Mouse (Mus musculus): ENCODE measurements around the gene Tubb1. TPM values are rescaled to one million over a fixed set of nuclear protein-coding genes. Genes with fewer than 3 reads are reported as not detected.

Tubb1 gene
- polyA plus RNA-seq, 1 experiment from 2014 or later, result 36.2 TPM

DNA sequence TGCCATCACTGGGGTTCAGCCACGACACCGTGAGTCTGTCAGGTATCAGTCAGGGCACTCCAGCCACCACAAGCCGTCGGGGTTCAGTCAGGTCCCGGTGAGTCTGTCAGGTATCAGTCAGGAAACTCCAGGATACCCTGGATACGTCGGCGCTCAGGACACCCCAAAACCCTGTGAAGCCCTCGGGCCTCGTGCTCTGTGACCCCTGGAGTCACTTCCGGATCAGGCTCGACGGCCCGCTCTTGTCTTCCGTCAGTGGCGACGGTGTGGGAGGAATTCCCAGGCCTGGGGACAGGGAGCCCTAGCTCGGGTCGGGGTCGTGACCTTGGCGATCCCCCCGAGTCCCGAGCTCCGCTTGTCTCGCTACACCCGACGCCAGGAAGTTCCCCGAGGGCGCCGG lies 21.9 kb downstream of the Tubb1 start:
- no peaks in the 10 kb centered on the region for H3K27me3 ChIP-seq
- no peak for DNase-seq
- H3K4me3 ChIP-seq (replicated peaks), result peak overlapping the region; percentile 92
- no peaks in the 10 kb centered on the region for H3K9me3 ChIP-seq (replicated peaks)
- WGBS (ENCODE audit: insufficient replicate concordance), result 3% methylated on average over 30 of the region's 30 CpGs
- peak; percentile 29 for ATAC-seq (ENCODE audit: low read depth)
- H3K4me2 ChIP-seq, result peak overlapping the region; percentile 87
- H3K27ac ChIP-seq, result peak overlapping the region; percentile 91
- H3K4me1 ChIP-seq (replicated peaks), result peaks cover 53% of the 10 kb centered on the region
- H3K36me3 ChIP-seq, result peaks cover 42% of the 10 kb centered on the region
- peak overlapping the region; percentile 95 for H3K9ac ChIP-seq

DNA sequence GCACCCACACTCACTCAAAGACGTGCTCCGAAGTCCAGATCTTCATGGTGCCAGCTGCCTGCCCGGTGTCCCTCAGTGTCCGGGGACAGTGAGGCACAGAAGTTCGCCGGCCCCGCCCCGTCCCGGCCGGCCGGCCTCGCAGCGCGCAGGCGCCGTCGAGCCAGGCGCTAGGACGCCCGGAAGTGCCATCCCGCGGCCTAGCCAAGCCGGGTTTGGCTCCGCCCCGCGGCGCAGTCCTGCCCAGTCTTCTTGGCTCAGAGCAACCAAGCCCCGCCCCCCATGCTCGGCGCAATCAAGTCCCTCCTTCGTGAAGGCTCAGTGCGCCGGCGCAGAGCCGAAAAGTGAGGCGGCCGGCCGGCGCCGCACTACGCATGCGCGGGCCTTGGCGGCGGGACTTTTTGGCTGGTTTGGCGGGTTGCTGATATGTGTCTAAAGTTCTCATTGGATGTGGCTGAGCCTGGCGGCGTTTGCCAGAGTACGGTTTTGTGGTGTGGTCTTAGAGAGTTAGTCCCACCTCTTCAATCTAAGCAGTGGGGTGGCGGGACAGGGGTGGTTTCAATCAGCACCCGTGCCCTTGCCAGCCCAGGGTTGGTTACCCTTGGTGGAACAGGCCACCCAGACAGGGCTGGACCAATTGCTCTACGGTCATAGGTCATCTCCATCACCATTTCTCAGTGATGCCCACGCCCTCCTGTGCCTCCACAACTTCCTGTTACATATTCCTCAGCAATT lies 22.5 kb downstream of the Tubb1 start, which contains the start of gene Prelid3b:
Prelid3b (minus strand) TSS at position 264 of the 732 bp plus-strand sequence.
- peak within 1 kb of the TSS; percentile 87 for H3K4me2 ChIP-seq
- H3K4me3 ChIP-seq (replicated peaks), result peak within 1 kb of the TSS; percentile 92
- under 1% methylated on average over 53 of the region's 53 CpGs for WGBS (ENCODE audit: insufficient replicate concordance)
- H3K27ac ChIP-seq, result peak within 1 kb of the TSS; percentile 91
- H3K27me3 ChIP-seq, result no peaks in the 10 kb centered on the region
- DNase-seq (peak; percentile 99), ATAC-seq (ENCODE audit: low read depth) (peak; percentile 94)
- H3K9me3 ChIP-seq (replicated peaks), result no peaks in the 10 kb centered on the region
- peak within 1 kb of the TSS; percentile 95 for H3K9ac ChIP-seq
- H3K4me1 ChIP-seq (replicated peaks), result peaks cover 52% of the 10 kb centered on the region
- H3K36me3 ChIP-seq, result peaks cover 38% of the 10 kb centered on the region

- H3K9me3 ChIP-seq (replicated peaks), result no peaks in the 10 kb centered on the region
- ATAC-seq (ENCODE audit: low read depth) (no peak), DNase-seq (no peak)
- H3K4me2 ChIP-seq, result peak overlapping the region; percentile 73
- H3K27me3 ChIP-seq, result no peaks in the 10 kb centered on the region
- H3K36me3 ChIP-seq, result peaks cover 32% of the 10 kb centered on the region
- H3K4me3 ChIP-seq (replicated peaks), result peak overlapping the region; percentile 92
- peaks cover 47% of the 10 kb centered on the region for H3K4me1 ChIP-seq (replicated peaks)
- H3K9ac ChIP-seq, result peak overlapping the region; percentile 69
- 83% methylated on average over 5 of the region's 5 CpGs for WGBS (ENCODE audit: insufficient replicate concordance)
- H3K27ac ChIP-seq, result peak overlapping the region; percentile 91
These were observed 23.0 kb downstream of the Tubb1 start for GRCm38 (mm10) chr2:174473550-174473927.

GRCm38 (mm10) chr2:174477543-174478319 lies 27.2 kb downstream of the Tubb1 start:
- no peak overlapping the region for H3K4me2 ChIP-seq
- H3K4me1 ChIP-seq (replicated peaks), result peaks cover 11% of the 10 kb centered on the region
- 56% methylated on average over 3 of the region's 3 CpGs for WGBS (ENCODE audit: insufficient replicate concordance)

GRCm38 (mm10) chr2:174478746-174479145 lies 28.3 kb downstream of the Tubb1 start:
- Histone ChIP-seq H3K9me3 (replicated peaks) (no peaks in the 10 kb centered on the region), H3K4me1 (replicated peaks) (peaks cover 4% of the 10 kb centered on the region), H3K27ac (no peak overlapping the region), H3K27me3 (no peaks in the 10 kb centered on the region; the same call in 1 of the 2 replicates), H3K9ac (no peak overlapping the region), H3K4me3 (replicated peaks) (no peak overlapping the region), H3K4me2 (no peak overlapping the region), H3K36me3 (no peaks in the 10 kb centered on the region)
- no peak for DNase-seq
- 55% methylated on average over 5 of the region's 5 CpGs for WGBS (ENCODE audit: insufficient replicate concordance)
- no peak for ATAC-seq (ENCODE audit: low read depth)

More at GRCm38 (mm10) chr2:174477543-174478319, 27.2 kb downstream of the Tubb1 start:
- Histone ChIP-seq H3K9me3 (replicated peaks) (no peaks in the 10 kb centered on the region), H3K27me3 (no peaks in the 10 kb centered on the region; the same call in 1 of the 2 replicates), H3K4me3 (replicated peaks) (no peak overlapping the region), H3K9ac (no peak overlapping the region), H3K36me3 (no peaks in the 10 kb centered on the region), H3K27ac (no peak overlapping the region)
- DNase-seq (no peak), ATAC-seq (ENCODE audit: low read depth) (no peak)

DNA sequence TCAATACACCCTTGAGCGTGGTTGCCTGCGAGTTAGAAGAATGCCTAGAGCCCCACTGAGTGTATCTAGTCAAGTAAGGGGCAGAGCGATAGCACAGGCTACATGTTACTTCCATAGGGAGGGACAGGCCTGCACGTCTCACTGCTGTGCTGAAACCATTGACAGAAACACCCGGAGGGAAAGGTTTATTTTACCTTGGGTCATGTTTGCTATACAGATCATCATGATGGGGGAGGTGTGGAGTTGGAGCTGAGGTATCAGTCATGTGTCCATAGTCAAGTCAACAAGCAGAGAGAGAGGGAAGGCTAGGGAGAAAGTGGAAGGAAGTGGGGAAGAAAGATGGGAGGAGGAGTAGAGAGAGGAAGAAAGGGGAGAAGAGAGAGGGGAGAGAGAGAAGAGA lies 36.5 kb downstream of the Tubb1 start:
- no peak for ATAC-seq (ENCODE audit: low read depth)

DNA sequence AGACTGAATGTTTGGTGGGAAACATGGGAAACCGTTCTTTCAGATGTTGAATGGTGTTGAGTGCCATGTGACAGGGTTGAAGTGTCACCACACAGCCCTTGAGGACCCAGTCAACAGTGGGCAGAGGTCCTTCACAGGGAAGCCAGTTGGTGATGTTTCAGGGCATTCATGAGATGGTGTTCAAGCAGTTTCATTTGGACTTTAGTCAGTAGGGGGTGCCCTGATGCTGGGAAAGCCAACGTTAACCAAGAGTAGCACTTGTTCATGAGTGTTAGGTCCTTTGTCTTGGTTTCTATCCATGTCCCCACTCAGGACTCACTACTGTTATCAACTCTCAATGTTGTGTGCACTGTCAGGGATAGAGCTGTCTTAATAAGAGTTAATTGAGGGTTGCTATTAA lies 42.4 kb downstream of the Tubb1 start:
- Histone ChIP-seq H3K4me1 (replicated peaks) (no peaks in the 10 kb centered on the region), H3K4me3 (replicated peaks) (no peak overlapping the region), H3K9me3 (replicated peaks) (no peaks in the 10 kb centered on the region), H3K27me3 (no peaks in the 10 kb centered on the region), H3K36me3 (no peaks in the 10 kb centered on the region), H3K27ac (no peak overlapping the region), H3K9ac (no peak overlapping the region), H3K4me2 (no peak overlapping the region)
- ATAC-seq (ENCODE audit: low read depth) (no peak), DNase-seq (no peak)
- 49% methylated on average over 2 of the region's 2 CpGs for WGBS (ENCODE audit: insufficient replicate concordance)

More for the DNA sequence above, 36.5 kb downstream of the Tubb1 start:
- H3K4me3 ChIP-seq (replicated peaks), result no peak overlapping the region
- H3K4me1 ChIP-seq (replicated peaks), result no peaks in the 10 kb centered on the region
- no peaks in the 10 kb centered on the region for H3K9me3 ChIP-seq (replicated peaks)
- 57% methylated on average over 5 of the region's 5 CpGs for WGBS (ENCODE audit: insufficient replicate concordance)
- no peaks in the 10 kb centered on the region for H3K36me3 ChIP-seq
- H3K4me2 ChIP-seq, result no peak overlapping the region
- no peak overlapping the region for H3K27ac ChIP-seq
- DNase-seq, result no peak
- H3K27me3 ChIP-seq, result no peaks in the 10 kb centered on the region; the same call in 1 of the 2 replicates
- H3K9ac ChIP-seq, result no peak overlapping the region

- Histone ChIP-seq H3K27ac (no peak overlapping the region), H3K4me1 (replicated peaks) (no peaks in the 10 kb centered on the region), H3K9me3 (replicated peaks) (no peaks in the 10 kb centered on the region), H3K36me3 (no peaks in the 10 kb centered on the region), H3K27me3 (no peaks in the 10 kb centered on the region), H3K9ac (no peak overlapping the region), H3K4me2 (no peak overlapping the region), H3K4me3 (replicated peaks) (no peak overlapping the region)
- no peak for DNase-seq
- WGBS (ENCODE audit: insufficient replicate concordance), result 77% methylated on average over 14 of the region's 14 CpGs
- no peak for ATAC-seq (ENCODE audit: low read depth)
These were observed 50.5 kb downstream of the Tubb1 start for GRCm38 (mm10) chr2:174500814-174501503.

GRCm38 (mm10) chr2:174501517-174501916 lies 51.0 kb downstream of the Tubb1 start:
- H3K4me2 ChIP-seq, result no peak overlapping the region
- H3K9me3 ChIP-seq (replicated peaks), result no peaks in the 10 kb centered on the region
- DNase-seq, result no peak
- no peaks in the 10 kb centered on the region for H3K27me3 ChIP-seq
- 75% methylated on average over 8 of the region's 8 CpGs for WGBS (ENCODE audit: insufficient replicate concordance)
- no peaks in the 10 kb centered on the region for H3K4me1 ChIP-seq (replicated peaks)
- no peaks in the 10 kb centered on the region for H3K36me3 ChIP-seq
- H3K9ac ChIP-seq, result no peak overlapping the region
- no peak overlapping the region for H3K27ac ChIP-seq
- no peak for ATAC-seq (ENCODE audit: low read depth)
- H3K4me3 ChIP-seq (replicated peaks), result no peak overlapping the region

DNA sequence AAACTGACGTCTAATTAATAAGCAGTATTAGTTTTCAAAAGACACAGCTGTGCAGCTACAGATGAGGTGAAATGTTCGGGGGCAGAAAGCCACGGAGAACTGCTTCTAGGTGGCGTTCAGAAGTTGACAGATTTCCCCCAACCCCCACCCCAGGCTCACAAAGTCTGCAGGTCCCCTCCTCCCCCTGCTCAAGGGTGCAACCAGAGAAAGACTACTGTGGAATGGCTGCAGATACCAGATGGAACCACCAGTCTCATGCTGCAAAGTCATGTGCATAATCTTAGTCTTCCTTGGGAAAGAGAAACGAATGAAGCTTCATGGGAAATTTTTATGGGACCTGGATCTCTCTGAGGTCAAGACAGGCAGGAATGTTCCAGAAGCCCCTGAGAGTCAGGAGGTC lies 51.8 kb downstream of the Tubb1 start:
- Histone ChIP-seq H3K4me3 (replicated peaks) (no peak overlapping the region), H3K27me3 (no peaks in the 10 kb centered on the region), H3K36me3 (no peaks in the 10 kb centered on the region), H3K4me1 (replicated peaks) (no peaks in the 10 kb centered on the region), H3K9me3 (replicated peaks) (no peaks in the 10 kb centered on the region), H3K4me2 (no peak overlapping the region), H3K27ac (no peak overlapping the region), H3K9ac (no peak overlapping the region)
- 45% methylated on average over 5 of the region's 5 CpGs for WGBS (ENCODE audit: insufficient replicate concordance)
- DNase-seq (no peak), ATAC-seq (ENCODE audit: low read depth) (no peak)

GRCm38 (mm10) chr2:174502831-174503460 lies 52.5 kb downstream of the Tubb1 start:
- WGBS (ENCODE audit: insufficient replicate concordance), result 66% methylated on average over 25 of the region's 25 CpGs
- no peak overlapping the region for H3K4me3 ChIP-seq (replicated peaks)
- no peaks in the 10 kb centered on the region for H3K9me3 ChIP-seq (replicated peaks)
- ATAC-seq (ENCODE audit: low read depth) (no peak), DNase-seq (no peak)
- no peak overlapping the region for H3K4me2 ChIP-seq
- no peaks in the 10 kb centered on the region for H3K36me3 ChIP-seq
- no peaks in the 10 kb centered on the region for H3K4me1 ChIP-seq (replicated peaks)
- no peaks in the 10 kb centered on the region for H3K27me3 ChIP-seq
- H3K9ac ChIP-seq, result no peak overlapping the region
- no peak overlapping the region for H3K27ac ChIP-seq
